ENCODE assay signal across 45 mouse cellular contexts in the genomic region with DNA sequence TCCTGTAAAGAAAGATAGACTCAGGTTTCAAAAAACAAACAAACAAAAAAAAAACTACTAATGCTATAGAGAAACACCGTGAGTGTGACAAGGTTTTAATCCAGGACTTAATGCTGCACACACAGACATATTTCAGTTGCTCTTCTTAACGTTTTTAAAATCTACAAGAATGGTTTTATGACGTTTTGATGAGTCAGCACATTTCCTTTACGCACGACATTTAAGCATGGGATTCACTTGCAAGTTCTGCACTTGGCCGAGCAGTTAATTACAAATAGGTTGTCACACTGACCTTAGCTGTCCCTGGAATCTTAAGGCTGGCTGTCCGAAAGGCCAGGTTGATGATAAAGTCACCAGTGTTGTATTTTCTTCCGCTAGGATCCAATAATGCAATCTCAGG. TPM values are rescaled to one million over a fixed set of nuclear protein-coding genes. Genes with fewer than 3 reads are reported as not detected.
"Had no signal": no experiment of that assay in that cellular context is flagged by ENCODE, and none has a peak within 500 bp of the region (broad histone marks: within the 10 kb centered on the region; RNA-seq: fewer than 3 reads in every experiment).

No protein-coding gene starts in this region.

- ATAC-seq: liver, embryonic 12.5 days; liver, postnatal 0 days; lung, postnatal 0 days; midbrain, embryonic 13.5 days; midbrain, embryonic 15.5 days; midbrain, embryonic 16.5 days had no signal

- DNase-seq: left cerebral cortex, postnatal 4 days; liver; liver, embryonic 13.5 days; liver, postnatal 0 days; lung, adult 18-20 months; lung, adult 2 months; lung, embryonic 14.5 days; lung, postnatal 10 days; lung, postnatal 14 days; lung, postnatal 36 days; lung, postnatal 4 days; midbrain, embryonic 14.5 days had no signal

- H3K9me3 ChIP-seq: limb, embryonic 10.5 days; limb, embryonic 12.5 days; limb, embryonic 13.5 days; limb, embryonic 15.5 days; liver, embryonic 12.5 days; liver, embryonic 13.5 days; liver, embryonic 15.5 days; lung, embryonic 15.5 days; midbrain, embryonic 10.5 days; midbrain, embryonic 12.5 days; midbrain, embryonic 15.5 days; neural tube, embryonic 12.5 days had no signal

- H3K9ac ChIP-seq: limb, embryonic 12.5 days; limb, embryonic 13.5 days; limb, embryonic 15.5 days; liver, embryonic 12.5 days; liver, embryonic 13.5 days; liver, embryonic 14.5 days; liver, embryonic 15.5 days; liver, postnatal 0 days; lung, embryonic 14.5 days; lung, embryonic 15.5 days; midbrain, embryonic 12.5 days; midbrain, embryonic 13.5 days; midbrain, embryonic 15.5 days; neural tube, embryonic 12.5 days had no signal

- H3K4me2 ChIP-seq: limb, embryonic 12.5 days; limb, embryonic 13.5 days; limb, embryonic 15.5 days; liver, embryonic 11.5 days; liver, embryonic 12.5 days; liver, embryonic 13.5 days; liver, embryonic 15.5 days; lung, embryonic 14.5 days; lung, embryonic 15.5 days; midbrain, embryonic 11.5 days; midbrain, embryonic 12.5 days; midbrain, embryonic 13.5 days; midbrain, embryonic 15.5 days; neural tube, embryonic 12.5 days had no signal

- H3K36me3 ChIP-seq: limb, embryonic 10.5 days; limb, embryonic 12.5 days; limb, embryonic 13.5 days; limb, embryonic 15.5 days; liver, embryonic 12.5 days; liver, embryonic 13.5 days; liver, embryonic 15.5 days; lung, embryonic 15.5 days; midbrain, embryonic 10.5 days; midbrain, embryonic 12.5 days; midbrain, embryonic 13.5 days; midbrain, embryonic 15.5 days; neural tube, embryonic 12.5 days had no signal

- H3K4me3 ChIP-seq: limb, embryonic 10.5 days; limb, embryonic 12.5 days; limb, embryonic 13.5 days; limb, embryonic 15.5 days; liver, embryonic 12.5 days; liver, embryonic 13.5 days; liver, embryonic 15.5 days; lung, embryonic 15.5 days; megakaryocyte, embryonic 14.5 days; midbrain, embryonic 10.5 days; midbrain, embryonic 12.5 days; midbrain, embryonic 13.5 days; midbrain, embryonic 15.5 days; myocyte; neural tube, embryonic 12.5 days had no signal

- H3K27ac ChIP-seq: limb, embryonic 10.5 days; limb, embryonic 12.5 days; limb, embryonic 13.5 days; limb, embryonic 15.5 days; liver, embryonic 12.5 days; liver, embryonic 13.5 days; liver, embryonic 14.5 days; liver, embryonic 15.5 days; lung, embryonic 15.5 days; macrophage; midbrain, embryonic 10.5 days; midbrain, embryonic 12.5 days; midbrain, embryonic 13.5 days; midbrain, embryonic 15.5 days; neural tube, embryonic 12.5 days had no signal

- H3K27me3 ChIP-seq: limb, embryonic 12.5 days; limb, embryonic 13.5 days; limb, embryonic 15.5 days; liver, embryonic 12.5 days; liver, embryonic 13.5 days; liver, embryonic 15.5 days; lung, embryonic 15.5 days; megakaryocyte, embryonic 14.5 days; midbrain, embryonic 12.5 days; midbrain, embryonic 13.5 days; midbrain, embryonic 15.5 days; neural tube, embryonic 12.5 days had no signal

- H3K4me1 ChIP-seq: limb, embryonic 10.5 days; limb, embryonic 12.5 days; limb, embryonic 13.5 days; limb, embryonic 15.5 days; liver, embryonic 12.5 days; liver, embryonic 13.5 days; liver, embryonic 15.5 days; lung, embryonic 15.5 days; megakaryocyte, embryonic 14.5 days; midbrain, embryonic 10.5 days; midbrain, embryonic 12.5 days; midbrain, embryonic 13.5 days; midbrain, embryonic 15.5 days; neural tube, embryonic 12.5 days had no signal

RNA-seq across cellular contexts. Expression of gene Clca2, which starts 18.3 kb away (rescaled TPM):
- total RNA-seq: left cerebral cortex, postnatal 14 days; left cerebral cortex, postnatal 25 days; left cerebral cortex, postnatal 36 days; left cerebral cortex, postnatal 4 days; liver, adult 2 months; megakaryocyte progenitor cell, adult 5-6 weeks; megakaryocyte, adult 5-6 weeks; megakaryocyte-erythroid progenitor cell, adult 5-6 weeks; monocyte, adult 5-6 weeks had no signal
- polyA plus RNA-seq: liver, adult 2 months; liver, embryonic 12.5 days; liver, embryonic 13.5 days; liver, embryonic 14.5 days; liver, embryonic 15.5 days; liver, embryonic 16.5 days; liver, postnatal 0 days; macrophage; midbrain, embryonic 13.5 days; midbrain, embryonic 14.5 days had no signal

RNA-seq across cellular contexts. Expression of gene Clca1, which starts 48.3 kb away (rescaled TPM):
- total RNA-seq: left cerebral cortex, postnatal 10 days; left cerebral cortex, postnatal 14 days; left cerebral cortex, postnatal 25 days; left cerebral cortex, postnatal 36 days; left cerebral cortex, postnatal 4 days; liver, adult 2 months; megakaryocyte progenitor cell, adult 5-6 weeks; megakaryocyte, adult 5-6 weeks; megakaryocyte-erythroid progenitor cell, adult 5-6 weeks; midbrain, postnatal 0 days; monocyte, adult 5-6 weeks had no signal
- polyA plus RNA-seq: limb, embryonic 12.5 days; liver, embryonic 11.5 days; liver, embryonic 13.5 days; liver, embryonic 14.5 days; liver, postnatal 0 days; lung, embryonic 14.5 days; lung, embryonic 15.5 days; lung, embryonic 16.5 days; lung, postnatal 0 days; macrophage; midbrain, embryonic 10.5 days; midbrain, embryonic 11.5 days; midbrain, embryonic 12.5 days; midbrain, embryonic 13.5 days; midbrain, embryonic 14.5 days; midbrain, embryonic 15.5 days; midbrain, embryonic 16.5 days; midbrain, postnatal 0 days; neural tube, embryonic 11.5 days; neural tube, embryonic 12.5 days had no signal
